Mouse (Mus musculus) brain, embryonic 14.5 days (tissue): ENCODE results near the gene Ston1. TPM values are rescaled to one million over a fixed set of nuclear protein-coding genes. Genes with fewer than 3 reads are reported as not detected.

Experiments used
- DNase-seq: peaks from one replicate; pipeline ENCODE4 v3.0.0-alpha.2; 2011; ENCODE audit warnings: low read depth
- CTCF ChIP-seq: fragments of 200-500 bp; IDR thresholded peaks from 2 replicates; pipeline ENCODE4 v1.5.1; 2012; ENCODE audit warnings: inconsistent platforms, mild to moderate bottlenecking, moderate library complexity, borderline replicate concordance; ENCODE audit not compliant: insufficient read depth, insufficient read length; ENCODE audit errors: extremely low read depth
- POLR2A ChIP-seq: fragments of 200-500 bp; IDR thresholded peaks from 2 replicates; pipeline ENCODE4 v1.6.1; 2012; ENCODE audit warnings: mild to moderate bottlenecking, inconsistent platforms, borderline replicate concordance; ENCODE audit not compliant: poor library complexity, insufficient read depth, insufficient read length, severe bottlenecking; ENCODE audit errors: extremely low read depth
- polyA plus RNA-seq: library from polyadenylated mRNA; depleted of rRNA; stranded (reverse); fragments of >200 nt; gene quantifications from 2 replicates; pipeline ENCODE4 v1.2.3, GENCODE M21; 2012

Ston1 gene
- polyA plus RNA-seq, 1 experiment, result 10.0 TPM

DNA sequence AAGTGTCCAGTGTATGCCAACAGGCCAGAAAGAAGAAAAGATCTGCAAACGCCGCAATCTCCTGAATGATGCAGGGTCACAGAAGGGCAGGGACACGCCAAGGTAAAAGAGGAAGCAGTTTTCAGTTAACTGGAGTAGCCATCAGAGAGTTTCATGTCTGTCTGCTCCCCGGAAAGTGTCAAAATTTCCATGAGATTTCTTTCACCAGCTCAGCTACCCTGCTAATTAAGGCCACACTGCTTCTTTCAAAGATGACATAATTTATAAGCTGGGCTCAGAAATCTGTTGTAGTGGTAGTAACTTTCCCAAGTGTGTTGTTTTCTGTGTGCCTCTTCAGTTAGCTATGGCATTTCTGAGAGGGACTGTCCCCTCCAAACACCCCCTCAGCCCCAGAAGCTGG, 1.4 kb upstream of the Ston1 start:
- no peak for DNase-seq
- TF ChIP-seq POLR2A (no peak), CTCF (no peak)

DNA sequence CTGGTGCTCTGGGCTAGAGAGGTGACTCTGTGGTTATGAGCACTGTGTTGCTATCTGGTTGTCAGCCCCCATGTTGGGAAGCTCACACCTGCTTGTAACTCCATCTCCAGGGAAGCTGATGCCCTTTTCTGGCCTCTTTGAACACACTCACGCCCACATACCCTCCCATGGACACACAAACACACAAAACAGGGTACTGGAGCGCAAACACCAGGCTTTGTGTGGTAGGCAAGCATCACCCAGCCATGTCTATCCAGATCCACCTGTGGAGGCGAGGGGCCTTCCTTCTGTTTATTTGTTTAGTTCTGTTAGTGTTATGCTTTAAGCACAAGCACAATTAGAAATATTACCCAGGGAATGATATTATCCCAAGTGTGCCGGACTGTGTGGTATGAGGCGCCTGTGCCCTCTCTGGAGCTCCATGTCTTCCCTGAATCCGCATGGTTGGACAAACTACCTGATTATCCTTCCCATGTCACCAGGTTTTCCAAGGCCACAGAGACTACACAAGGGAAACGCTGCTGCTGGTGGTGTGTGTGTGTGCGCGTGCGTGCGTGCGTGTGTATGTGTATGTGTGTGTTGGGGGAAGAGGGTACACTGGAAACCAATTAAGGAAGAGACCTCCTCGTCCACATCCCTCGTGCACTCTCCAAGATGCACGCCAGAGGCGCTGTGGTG, 801 bp upstream of the Ston1 start:
- DNase-seq, result peak; percentile 88
- TF ChIP-seq CTCF (peak; percentile 85), POLR2A (no peak)

DNA sequence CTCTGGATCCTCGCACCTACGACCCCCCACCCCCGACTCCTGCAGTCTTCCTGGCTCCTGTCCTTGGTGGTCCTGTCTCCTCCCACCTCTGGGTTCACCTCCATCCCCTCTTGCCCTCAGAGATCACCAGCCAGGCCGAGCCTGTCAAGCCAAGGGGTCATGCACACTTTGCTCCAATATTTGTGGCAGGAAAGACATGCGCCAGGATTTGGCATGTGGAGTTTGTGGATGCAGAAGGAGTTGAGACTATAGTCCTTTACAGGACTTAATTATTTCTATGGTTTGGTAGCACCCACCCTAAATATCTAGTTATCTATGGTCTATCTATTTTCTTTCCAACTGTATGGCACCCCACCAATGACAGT, 554 bp downstream of the Ston1 start:
- TF ChIP-seq CTCF (no peak), POLR2A (no peak)
- peak; percentile 27 for DNase-seq

DNA sequence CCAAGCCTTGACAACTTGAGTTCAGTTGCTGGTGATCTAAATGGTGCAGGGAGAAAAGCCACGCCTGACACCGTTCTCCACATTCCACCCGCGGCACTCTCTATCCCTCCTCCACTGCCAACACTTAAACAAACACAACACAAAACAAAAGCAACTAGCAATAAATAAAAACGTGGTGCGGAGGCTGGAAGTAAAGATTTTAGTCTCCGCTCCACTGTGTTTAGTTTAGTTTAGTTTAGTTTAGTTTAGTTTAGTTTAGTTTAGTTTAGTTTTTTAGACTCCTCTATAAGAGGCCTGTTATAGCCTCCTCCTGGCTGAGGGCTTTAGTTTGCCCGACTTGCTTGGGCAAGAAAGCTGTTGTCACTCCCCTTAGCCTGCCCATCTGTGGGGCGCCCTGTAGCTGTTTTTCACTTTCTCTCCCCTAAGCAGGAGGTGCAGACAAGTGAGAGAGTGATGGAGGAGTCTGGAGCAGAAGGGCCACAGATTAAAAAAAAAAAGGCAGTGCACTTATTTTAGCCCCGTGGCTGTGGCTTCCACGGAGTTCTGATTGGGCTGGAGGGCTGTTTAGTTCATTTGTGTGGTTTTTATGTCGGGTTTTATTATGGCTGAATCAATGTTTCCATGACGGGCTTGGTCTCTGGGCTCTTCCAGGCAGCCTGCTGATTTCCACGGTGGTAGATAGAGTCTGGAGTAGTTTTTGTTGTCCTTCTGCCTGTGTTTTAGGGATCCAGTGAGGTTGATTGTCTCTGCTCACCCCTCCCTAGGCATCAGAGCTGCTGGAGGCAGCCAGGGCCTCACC, 1.3 kb downstream of the Ston1 start:
- DNase-seq, result peak; percentile 76
- no peak for TF ChIP-seq POLR2A

DNA sequence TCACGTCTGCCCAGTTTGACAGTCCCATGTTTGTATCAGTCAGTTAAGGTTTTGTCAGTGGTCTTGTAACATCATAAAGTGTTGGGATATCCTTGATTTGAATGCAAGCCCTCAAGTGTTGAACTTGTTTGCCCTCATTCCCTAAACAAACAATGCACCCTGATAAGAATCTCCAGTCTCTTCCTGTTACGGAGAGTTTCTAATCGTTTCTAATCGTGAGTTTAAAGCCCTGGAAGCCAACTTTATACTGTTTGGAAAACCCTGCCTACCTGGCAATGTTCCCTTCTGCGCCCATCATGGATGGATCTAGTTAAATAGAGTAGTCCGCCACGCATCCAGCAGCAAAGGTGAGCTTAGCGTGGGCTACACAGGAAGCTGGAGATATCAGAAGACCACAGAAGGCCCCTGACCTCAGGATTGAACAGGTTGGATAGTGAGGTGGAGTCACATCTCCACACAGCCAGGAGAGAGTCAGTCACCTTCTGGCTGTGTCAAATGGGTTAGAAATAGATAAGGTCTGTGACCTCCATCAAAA, 3.1 kb downstream of the Ston1 start:
- DNase-seq, result no peak
- TF ChIP-seq CTCF (no peak), POLR2A (no peak)

DNA sequence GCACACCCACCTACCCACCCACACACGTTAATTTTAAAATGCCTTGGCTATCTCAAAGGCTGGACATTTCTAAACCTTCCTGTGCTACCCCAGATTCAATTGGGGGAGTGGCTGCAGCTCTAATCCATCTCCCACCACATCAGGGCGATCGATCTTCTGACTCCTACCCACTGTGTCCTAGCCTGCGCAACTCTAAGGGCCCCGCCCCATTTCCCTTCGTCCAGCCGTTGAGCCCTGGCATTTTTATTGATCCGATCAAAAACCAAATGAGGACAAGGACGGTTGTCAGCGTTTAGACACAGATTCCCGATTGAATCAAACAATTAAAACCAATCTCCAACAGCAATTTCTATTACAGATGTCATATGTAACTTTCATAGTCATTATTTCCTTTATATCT, 6.5 kb downstream of the Ston1 start:
- no peak for TF ChIP-seq POLR2A
- no peak for TF ChIP-seq CTCF
- no peak for DNase-seq

DNA sequence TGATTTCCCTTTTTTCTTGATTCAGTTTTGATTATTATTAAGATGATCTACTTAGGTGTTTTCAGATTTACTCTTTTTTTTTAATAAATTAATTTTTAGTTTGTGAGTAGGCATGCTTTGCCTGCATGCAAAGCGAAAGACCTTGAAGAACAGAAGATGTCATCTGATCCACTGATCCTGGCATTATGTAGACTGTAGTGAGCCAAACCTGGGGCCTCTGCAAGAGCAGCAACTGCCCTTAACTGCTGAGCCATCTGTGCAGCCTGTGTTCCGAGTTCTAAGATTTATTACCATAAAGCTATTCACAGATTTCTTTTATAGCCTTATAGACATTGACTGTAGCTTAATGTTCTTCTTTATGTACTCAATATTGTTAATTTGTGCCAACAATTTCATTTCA, 8.6 kb downstream of the Ston1 start:
- no peak for TF ChIP-seq POLR2A
- no peak for TF ChIP-seq CTCF
- DNase-seq, result no peak

DNA sequence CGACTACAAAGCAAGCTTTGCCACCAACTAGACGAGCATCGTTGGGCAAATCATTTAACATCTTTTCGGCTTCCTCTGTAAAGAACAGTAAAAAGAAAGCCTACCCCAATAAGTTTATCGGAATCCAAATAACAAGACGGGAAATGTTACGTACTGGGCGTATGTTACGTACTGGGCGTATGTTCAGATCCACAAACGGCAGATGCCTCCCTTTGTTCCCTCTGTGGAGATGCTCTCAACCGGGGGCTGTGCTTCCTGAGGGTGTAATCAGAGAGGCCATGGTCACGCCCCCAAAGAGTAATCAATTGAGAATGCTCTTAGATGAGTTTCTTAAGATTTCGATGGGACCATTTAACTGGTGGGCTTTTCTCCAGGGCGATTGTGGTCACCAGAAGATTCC, 11.9 kb downstream of the Ston1 start:
- no peak for TF ChIP-seq CTCF
- TF ChIP-seq POLR2A, result no peak
- no peak for DNase-seq

DNA sequence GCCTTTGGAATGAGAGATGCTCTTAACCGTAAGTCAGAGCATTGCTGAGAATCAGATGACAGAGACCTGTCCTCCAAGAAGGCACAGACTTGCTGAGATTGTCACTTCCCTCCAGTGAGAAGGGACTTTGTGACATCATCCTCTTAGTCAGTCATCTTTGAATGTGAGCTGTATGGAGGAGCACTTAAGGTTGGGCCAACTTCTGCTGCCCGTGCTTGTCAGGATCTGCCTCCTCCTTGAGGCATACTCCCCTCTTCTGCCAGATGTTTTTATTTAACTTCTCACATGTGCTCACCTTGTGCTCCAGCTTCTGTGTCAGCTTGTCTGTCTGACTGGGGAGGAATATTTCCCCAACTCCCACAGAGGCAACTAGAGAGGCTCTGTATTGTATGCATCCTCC, 13.6 kb downstream of the Ston1 start:
- DNase-seq, result no peak
- TF ChIP-seq CTCF, result no peak

DNA sequence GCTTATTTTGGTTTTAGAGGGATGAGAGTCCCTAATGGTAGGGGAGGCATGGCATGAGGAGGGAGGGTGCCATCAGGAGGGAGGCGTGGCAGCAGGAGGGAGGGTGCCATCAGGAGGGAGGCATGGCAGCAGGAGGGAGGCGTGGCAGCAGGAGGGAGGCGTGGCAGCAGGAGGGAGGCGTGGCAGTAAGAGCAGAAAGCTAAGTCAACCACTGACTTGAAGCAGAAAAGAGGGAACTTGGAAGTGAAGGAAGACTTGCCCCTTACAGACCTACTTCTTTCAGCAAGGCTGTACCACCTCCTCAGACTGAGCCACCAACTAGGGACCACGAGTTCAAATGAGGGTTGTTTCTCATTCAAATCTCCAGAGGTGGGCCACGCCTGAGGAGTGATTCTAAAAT, 15.7 kb downstream of the Ston1 start:
- TF ChIP-seq CTCF (no peak), POLR2A (no peak)
- no peak for DNase-seq

DNA sequence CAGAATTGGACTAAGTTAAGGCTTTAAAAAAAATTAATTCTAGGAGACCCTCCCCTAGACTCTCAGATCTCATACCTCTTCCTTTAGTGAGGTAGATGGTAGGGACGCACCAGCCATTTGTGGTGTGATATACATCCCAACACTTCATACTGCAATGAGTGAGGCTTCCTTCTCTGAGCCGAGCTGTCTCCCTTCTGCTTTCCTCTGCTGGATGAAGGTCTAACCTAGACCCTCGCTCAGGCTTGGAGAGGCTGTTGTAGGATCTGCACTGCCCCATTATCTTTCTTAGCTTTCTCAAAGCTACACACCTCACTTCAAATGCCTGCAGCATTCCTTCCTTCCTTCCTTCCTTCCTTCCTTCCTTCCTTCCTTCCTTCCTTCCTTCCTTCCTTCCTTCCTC, 16.2 kb downstream of the Ston1 start:
- TF ChIP-seq CTCF (no peak), POLR2A (no peak)

DNA sequence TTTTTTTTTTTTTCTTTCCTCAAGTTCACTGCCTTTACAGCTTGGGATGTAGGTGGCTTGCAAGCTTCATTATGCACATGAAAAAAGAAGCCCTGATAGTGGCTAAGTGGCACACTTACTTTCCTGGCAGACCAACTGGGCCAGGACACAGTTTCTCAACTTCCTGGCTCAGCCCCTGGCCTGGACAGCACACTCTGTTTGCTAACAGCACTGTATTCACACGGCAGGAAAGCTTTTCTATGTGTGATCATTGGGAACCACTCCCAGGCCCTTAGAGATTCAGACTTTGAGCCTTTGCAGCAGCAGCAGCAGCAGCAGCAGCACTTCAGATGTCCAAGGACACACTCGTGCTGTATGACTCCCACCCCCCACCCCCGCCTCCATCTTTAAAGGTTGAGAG, 16.8 kb downstream of the Ston1 start:
- DNase-seq, result no peak
- TF ChIP-seq CTCF, result no peak
- no peak for TF ChIP-seq POLR2A

More for the DNA sequence above, 16.2 kb downstream of the Ston1 start:
- no peak for DNase-seq

DNA sequence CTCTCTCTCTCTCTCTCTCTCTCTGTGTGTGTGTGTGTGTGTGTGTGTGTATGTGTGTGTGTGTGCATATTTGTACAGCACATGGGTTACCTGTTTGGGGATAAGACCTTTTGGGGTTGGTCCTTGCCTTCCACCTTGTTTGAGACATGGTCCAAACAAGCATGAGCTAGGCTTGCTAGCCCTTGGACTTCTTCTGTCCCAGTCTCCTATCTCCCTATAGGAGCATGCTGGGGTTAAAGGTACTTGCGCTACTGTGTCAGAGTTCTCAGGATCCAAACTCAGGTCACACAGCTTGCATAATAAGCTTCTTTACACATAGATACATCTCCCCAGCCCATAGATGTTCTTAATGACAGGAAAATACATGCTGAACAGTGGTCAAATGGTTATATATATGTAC, 17.2 kb downstream of the Ston1 start:
- no peak for DNase-seq
- no peak for TF ChIP-seq POLR2A
- TF ChIP-seq CTCF, result no peak
